Mouse (Mus musculus): Measurements from ENCODE around the gene Flg.

DNA sequence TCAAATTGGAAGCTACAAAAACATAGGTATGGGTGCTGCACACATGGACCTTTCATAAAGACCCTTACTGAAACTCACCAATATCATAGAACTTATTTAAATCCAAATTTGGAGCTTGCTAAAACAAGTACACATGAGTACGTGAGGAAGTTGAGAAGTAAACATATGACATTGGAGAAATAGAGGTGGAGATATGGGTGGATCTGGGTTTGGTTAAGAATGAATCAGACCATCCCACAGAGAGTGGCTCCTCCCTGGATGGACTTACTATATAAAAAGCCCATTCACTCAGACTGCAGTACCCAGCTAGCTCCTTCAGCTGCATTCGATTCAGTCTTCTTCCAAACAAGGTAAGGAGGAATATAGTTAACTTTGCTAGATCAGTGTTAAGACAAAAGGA is at the start of gene Flg:
- TF ChIP-seq TCF3 (IDR thresholded peaks at IDR 0.05; ENCODE audit: insufficient read length, low read depth): no peak
- TF ChIP-seq USF1 (IDR thresholded peaks at IDR 0.05; ENCODE audit: low read depth): no peak
- TF ChIP-seq E2F4 (IDR thresholded peaks at IDR 0.05; ENCODE audit: insufficient read depth): no peak
- no peak for TF ChIP-seq TCF12 (IDR thresholded peaks at IDR 0.05; ENCODE audit: insufficient read depth, poor library complexity, severe bottlenecking)
- no peak for TF ChIP-seq MAX (IDR thresholded peaks at IDR 0.05; ENCODE audit: low read depth)
- TF ChIP-seq POLR2A (IDR thresholded peaks at IDR 0.05; ENCODE audit: insufficient read length, low read depth): no peak
- TF ChIP-seq REST (IDR thresholded peaks at IDR 0.05; ENCODE audit: insufficient read depth, insufficient read length): no peak
- TF ChIP-seq MYOD1 (IDR thresholded peaks at IDR 0.05; ENCODE audit: control insufficient read depth in 1 of 3, insufficient read length in 2 of 3, low read depth in 2 of 3): no peak

Measured in myocyte (in vitro differentiated cells).